Comparison of ENCODE assay signal across 8 mouse cellular contexts in the genomic region with DNA sequence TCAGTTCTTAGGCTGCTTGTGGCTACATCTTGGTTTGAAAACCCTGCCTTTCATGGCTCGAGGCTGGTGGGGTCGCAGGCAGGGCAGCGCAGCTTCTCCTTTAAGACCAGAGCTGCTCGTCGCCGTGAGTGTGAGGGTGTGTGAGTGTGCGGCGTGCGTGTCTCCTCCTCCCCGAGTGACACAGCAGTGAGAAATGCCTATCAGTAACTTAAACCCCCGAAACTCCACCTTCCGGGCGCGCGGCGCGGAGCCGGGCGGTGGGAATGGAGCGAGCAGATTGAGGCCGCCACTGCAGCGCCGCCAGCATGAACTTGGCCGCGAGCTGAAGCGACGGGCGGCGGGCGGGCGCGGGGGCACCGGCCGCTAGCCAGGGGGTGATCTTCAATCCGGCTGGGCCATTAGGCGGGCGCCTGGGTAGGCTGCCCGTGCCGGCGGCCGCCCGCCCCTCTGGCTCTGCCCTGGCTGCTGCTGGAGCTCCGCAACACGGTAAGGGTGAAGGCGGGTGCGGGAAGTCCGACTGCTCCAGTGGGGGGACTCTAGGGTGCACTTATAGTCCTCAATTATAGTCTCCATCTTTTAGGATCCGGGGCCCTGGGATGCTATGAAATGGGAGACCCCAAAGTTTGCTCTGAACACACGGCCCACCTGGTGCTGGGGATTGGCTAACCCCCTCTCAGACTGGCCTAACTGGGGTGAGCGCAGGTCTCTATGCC. TPM values are rescaled to one million over a fixed set of nuclear protein-coding genes. Genes with fewer than 3 reads are reported as not detected.
A peak's percentile ranks its signal among the peaks of the same experiment; 100 is the strongest.
DNase-seq lines count a peak whose midpoint lies in the region; ATAC-seq and TF ChIP-seq lines count a peak whose summit lies in the region.

Gene Mamld1, plus strand, starts transcription at position 393 of the 713 bp plus-strand sequence.

- H3K27ac ChIP-seq in embryonic fibroblast, embryonic 13.5 days (ENCODE audit: insufficient read depth, low read length) = no peak within 1 kb of the TSS
- peak within 1 kb of the TSS; percentile 56 for H3K27ac ChIP-seq in heart, embryonic 10.5 days
- no peak within 1 kb of the TSS for H3K27ac ChIP-seq in kidney, embryonic 14.5 days (ENCODE audit: low read depth, low read length)
- H3K27ac ChIP-seq in limb, embryonic 12.5 days = no peak within 1 kb of the TSS
- peak within 1 kb of the TSS; percentile 79 for H3K27ac ChIP-seq in midbrain, embryonic 11.5 days (ENCODE audit: low read depth, low read length)
- no peak within 1 kb of the TSS; the same call in 1 of the 2 replicates for H3K27ac ChIP-seq in stomach, embryonic 16.5 days (ENCODE audit: low read length)

- no peaks in the 10 kb centered on the region for H3K9me3 ChIP-seq in heart, embryonic 10.5 days
- no peaks in the 10 kb centered on the region for H3K9me3 ChIP-seq in kidney, embryonic 14.5 days (ENCODE audit: control insufficient read depth, low read length)
- H3K9me3 ChIP-seq in limb, embryonic 12.5 days = no peaks in the 10 kb centered on the region
- H3K9me3 ChIP-seq in midbrain, embryonic 11.5 days (ENCODE audit: control insufficient read depth, low read length) = no peaks in the 10 kb centered on the region
- H3K9me3 ChIP-seq in stomach, embryonic 16.5 days (replicated peaks; ENCODE audit: control insufficient read depth, low read length) = no peaks in the 10 kb centered on the region

- TF ChIP-seq POLR2A in embryonic fibroblast, embryonic 13.5 days (IDR thresholded peaks at IDR 0.05; ENCODE audit: low read depth, low read length) = peak; percentile 63

- peak within 1 kb of the TSS; percentile 64 for H3K4me2 ChIP-seq in kidney, embryonic 14.5 days (replicated peaks; ENCODE audit: low read depth, low read length)
- peak within 1 kb of the TSS; percentile 69 for H3K4me2 ChIP-seq in limb, embryonic 12.5 days
- peak within 1 kb of the TSS; percentile 60 for H3K4me2 ChIP-seq in midbrain, embryonic 11.5 days
- H3K4me2 ChIP-seq in stomach, embryonic 16.5 days (ENCODE audit: low read depth, low read length) = peak within 1 kb of the TSS; percentile 72

- H3K4me3 ChIP-seq in embryonic fibroblast, embryonic 13.5 days (ENCODE audit: insufficient read depth, low read length) = peak within 1 kb of the TSS; percentile 65
- H3K4me3 ChIP-seq in heart, embryonic 10.5 days = peak within 1 kb of the TSS; percentile 60
- peak within 1 kb of the TSS; percentile 44 for H3K4me3 ChIP-seq in kidney, embryonic 14.5 days (ENCODE audit: low read length)
- peak within 1 kb of the TSS; percentile 46 for H3K4me3 ChIP-seq in limb, embryonic 12.5 days (replicated peaks)
- H3K4me3 ChIP-seq in midbrain, embryonic 11.5 days (ENCODE audit: low read depth, low read length) = peak within 1 kb of the TSS; percentile 44
- H3K4me3 ChIP-seq in stomach, embryonic 16.5 days (replicated peaks; ENCODE audit: low read length) = peak within 1 kb of the TSS; percentile 55

- peak; percentile 77 for DNase-seq in ovary, adult 18-20 months (ENCODE audit: low spot score)
- DNase-seq in ovary, postnatal 10 days (ENCODE audit: low spot score) = no peak
- peak; percentile 72 for DNase-seq in heart, embryonic 10.5 days (ENCODE audit: low spot score)
- peak; percentile 91 for DNase-seq in midbrain, embryonic 11.5 days (ENCODE audit: low spot score, missing footprints)

- H3K9ac ChIP-seq in kidney, embryonic 14.5 days (ENCODE audit: low read depth, low read length) = peak within 1 kb of the TSS; percentile 45
- peak within 1 kb of the TSS; percentile 45 for H3K9ac ChIP-seq in limb, embryonic 12.5 days (replicated peaks)
- H3K9ac ChIP-seq in midbrain, embryonic 11.5 days (ENCODE audit: low read length) = peak within 1 kb of the TSS; percentile 68
- H3K9ac ChIP-seq in stomach, embryonic 16.5 days (ENCODE audit: low read length) = peak within 1 kb of the TSS; percentile 68

- no peak for TF ChIP-seq CTCF in embryonic fibroblast, embryonic 13.5 days (IDR thresholded peaks at IDR 0.05; ENCODE audit: borderline replicate concordance, insufficient read depth, low read length)

- peak; percentile 77 for ATAC-seq in kidney, embryonic 14.5 days (ENCODE audit: low FRiP score, low TSS enrichment)
- peak; percentile 70 for ATAC-seq in limb, embryonic 12.5 days (ENCODE audit: insufficient number of reproducible peaks, insufficient read depth, low FRiP score, low TSS enrichment, low read depth)
- peak; percentile 29 for ATAC-seq in midbrain, embryonic 11.5 days (ENCODE audit: low FRiP score)
- peak; percentile 70; the same call in 1 of the 2 replicates for ATAC-seq in stomach, embryonic 16.5 days (ENCODE audit: insufficient read depth, low FRiP score)

- no peaks in the 10 kb centered on the region for H3K36me3 ChIP-seq in heart, embryonic 10.5 days
- no peaks in the 10 kb centered on the region for H3K36me3 ChIP-seq in kidney, embryonic 14.5 days (ENCODE audit: control insufficient read depth, insufficient read depth, low read length)
- no peaks in the 10 kb centered on the region for H3K36me3 ChIP-seq in limb, embryonic 12.5 days
- no peaks in the 10 kb centered on the region for H3K36me3 ChIP-seq in midbrain, embryonic 11.5 days (ENCODE audit: control insufficient read depth, insufficient read depth, low read length)
- no peaks in the 10 kb centered on the region for H3K36me3 ChIP-seq in stomach, embryonic 16.5 days (ENCODE audit: control insufficient read depth, insufficient read depth, low read length)

- no peaks in the 10 kb centered on the region for H3K4me1 ChIP-seq in embryonic fibroblast, embryonic 13.5 days (ENCODE audit: control insufficient read depth, insufficient read depth, low read length)
- H3K4me1 ChIP-seq in heart, embryonic 10.5 days = no peaks in the 10 kb centered on the region
- no peaks in the 10 kb centered on the region for H3K4me1 ChIP-seq in kidney, embryonic 14.5 days (ENCODE audit: control insufficient read depth, insufficient read depth, low read length)
- H3K4me1 ChIP-seq in limb, embryonic 12.5 days (replicated peaks) = no peaks in the 10 kb centered on the region
- no peaks in the 10 kb centered on the region for H3K4me1 ChIP-seq in midbrain, embryonic 11.5 days (ENCODE audit: control insufficient read depth, insufficient read depth, low read length)
- no peaks in the 10 kb centered on the region for H3K4me1 ChIP-seq in stomach, embryonic 16.5 days (ENCODE audit: control insufficient read depth, insufficient read depth, low read length)

- 14% methylated on average over 43 of the region's 50 CpGs for WGBS in heart, embryonic 10.5 days
- 37% methylated on average over 36 of the region's 50 CpGs for WGBS in kidney, embryonic 14.5 days
- 15% methylated on average over 50 of the region's 50 CpGs for WGBS in limb, embryonic 12.5 days
- whole genome bisulfite sequencing in midbrain, embryonic 11.5 days = 20% methylated on average over 49 of the region's 50 CpGs
- 16% methylated on average over 46 of the region's 50 CpGs for WGBS in stomach, embryonic 16.5 days

- peaks cover 60% of the 10 kb centered on the region for H3K27me3 ChIP-seq in heart, embryonic 10.5 days (ENCODE audit: insufficient read depth, poor library complexity, severe bottlenecking)
- H3K27me3 ChIP-seq in kidney, embryonic 14.5 days (ENCODE audit: control insufficient read depth, insufficient read depth, low read length) = peaks cover 17% of the 10 kb centered on the region; the same call in 1 of the 2 replicates
- H3K27me3 ChIP-seq in limb, embryonic 12.5 days = peaks cover 69% of the 10 kb centered on the region
- peaks cover 2% of the 10 kb centered on the region; the same call in 1 of the 2 replicates for H3K27me3 ChIP-seq in midbrain, embryonic 11.5 days (ENCODE audit: control insufficient read depth, insufficient read depth, low read length)
- H3K27me3 ChIP-seq in stomach, embryonic 16.5 days (ENCODE audit: control insufficient read depth, insufficient read depth, low read length) = peaks cover 14% of the 10 kb centered on the region

RNA-seq across cellular contexts. Expression of gene Mamld1, which starts in this region (rescaled TPM):
- polyA plus RNA-seq in embryonic fibroblast, embryonic 13.5 days (2011; ENCODE audit: insufficient read length, low read depth, missing spikeins) = 6.0 and 7.7 TPM in 2 replicates
- 1.1 and 1.6 TPM in 2 replicates for polyA plus RNA-seq in heart, embryonic 10.5 days (2016; fragmentation: Nextera tagmentation; extraction: Ambion mirVana)
- 2.8 and 3.6 TPM in 2 replicates for polyA plus RNA-seq in kidney, embryonic 14.5 days (2014; fragmentation: Nextera tagmentation; extraction: Ambion mirVana)
- polyA plus RNA-seq in limb, embryonic 12.5 days (2016; fragmentation: Nextera tagmentation; extraction: Ambion mirVana) = 0.87 and 1.2 TPM in 2 replicates
- 8.3 and 8.6 TPM in 2 replicates for polyA plus RNA-seq in midbrain, embryonic 11.5 days (2014; fragmentation: Nextera tagmentation; extraction: Ambion mirVana)
- 2.1 and 2.3 TPM in 2 replicates for polyA plus RNA-seq in stomach, embryonic 16.5 days (2015; fragmentation: Nextera tagmentation; extraction: Ambion mirVana)

Comparison
In these comparisons a context has a peak if more than half of its experiments do, and no peak if none do; other contexts are left out.
1. H3K27ac ChIP-seq: peak in heart, embryonic 10.5 days (single experiment) and midbrain, embryonic 11.5 days (single experiment); none in embryonic fibroblast, embryonic 13.5 days (single experiment), kidney, embryonic 14.5 days (single experiment), limb, embryonic 12.5 days (single experiment) and stomach, embryonic 16.5 days (single experiment).
2. Peak in every context shown above with its lines, with median percentiles within 50 percentile points of each other: H3K4me3 ChIP-seq, ATAC-seq, H3K4me2 ChIP-seq and H3K9ac ChIP-seq.